Mouse (Mus musculus): ENCODE measurements around the gene Klf16. TPM values are rescaled to one million over a fixed set of nuclear protein-coding genes. Genes with fewer than 3 reads are reported as not detected.
"Not testable (repeated sequence)": the region's sequence is repeated elsewhere in the genome, so short reads cannot be mapped to it uniquely, and the experiment has no call there.

Gene Klf16
- polyA plus RNA-seq, 1 experiment from 2014 or later, result 11.3 TPM

DNA sequence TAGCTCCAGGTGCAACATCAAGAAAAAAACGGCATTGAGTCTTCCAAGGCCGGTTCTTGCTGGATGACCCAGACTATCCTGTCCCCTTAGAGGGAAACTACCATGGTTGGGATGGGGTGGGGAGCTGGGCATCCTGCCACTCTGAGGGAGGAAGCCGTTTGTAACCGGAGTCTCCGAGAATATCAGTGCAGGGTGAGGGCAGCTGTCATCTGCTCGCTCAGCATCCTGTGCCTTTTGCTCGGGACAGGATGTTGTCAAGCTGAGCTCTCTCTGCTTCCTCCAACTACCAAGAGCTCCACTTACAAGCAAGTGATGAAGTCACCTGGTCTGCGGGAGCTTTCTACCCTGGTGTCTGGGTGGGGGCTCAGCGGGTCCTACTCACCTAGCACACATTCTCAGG lies 41.1 kb upstream of the Klf16 start:
- Histone ChIP-seq H3K27ac (replicated peaks) (0 out of 2 replicates have a peak overlapping the region, but pooled peaks have one; percentile 17), H3K27me3 (no peaks in the 10 kb centered on the region), H3K9ac (no peak overlapping the region), H3K9me3 (replicated peaks) (no peaks in the 10 kb centered on the region), H3K4me2 (replicated peaks) (no peak overlapping the region), H3K4me3 (replicated peaks) (no peak overlapping the region), H3K36me3 (peaks cover 34% of the 10 kb centered on the region), H3K4me1 (peaks cover 8% of the 10 kb centered on the region)
- ATAC-seq (ENCODE audit: insufficient number of reproducible peaks, low FRiP score, low TSS enrichment, low read depth), result no peak
- WGBS, result 72% methylated on average over 9 of the region's 9 CpGs

DNA sequence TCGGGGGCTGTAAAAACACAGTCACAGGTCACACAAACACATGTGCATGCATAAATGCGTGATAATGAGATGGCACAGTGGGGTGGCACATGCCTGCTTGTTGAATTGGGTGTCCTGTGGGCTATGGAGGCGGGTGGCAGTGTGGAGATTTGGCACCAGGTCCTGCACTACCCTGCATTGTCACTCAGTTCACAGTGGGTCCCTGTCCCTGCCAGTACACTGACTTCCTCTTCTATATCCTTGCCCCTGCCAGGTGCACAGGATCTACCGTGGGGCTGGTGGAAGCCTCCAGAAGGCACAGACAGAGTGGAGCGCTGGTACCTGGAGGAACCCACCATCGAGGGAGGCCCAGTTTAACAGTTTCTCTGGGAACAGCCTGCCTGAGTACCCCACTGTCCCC lies 37.2 kb upstream of the Klf16 start:
- H3K4me2 ChIP-seq (replicated peaks), result no peak overlapping the region
- H3K9me3 ChIP-seq (replicated peaks), result no peaks in the 10 kb centered on the region
- ATAC-seq (ENCODE audit: insufficient number of reproducible peaks, low FRiP score, low TSS enrichment, low read depth), result no peak
- H3K36me3 ChIP-seq, result peaks cover 65% of the 10 kb centered on the region
- WGBS, result 84% methylated on average over 6 of the region's 6 CpGs
- no peak overlapping the region for H3K4me3 ChIP-seq (replicated peaks)
- H3K27me3 ChIP-seq, result no peaks in the 10 kb centered on the region
- H3K9ac ChIP-seq, result no peak overlapping the region
- H3K4me1 ChIP-seq, result no peaks in the 10 kb centered on the region
- no peak overlapping the region for H3K27ac ChIP-seq (replicated peaks)

GRCm38 (mm10) chr10:80613821-80614220 lies 36.7 kb upstream of the Klf16 start:
- Histone ChIP-seq H3K36me3 (peaks cover 70% of the 10 kb centered on the region), H3K9ac (no peak overlapping the region), H3K27me3 (no peaks in the 10 kb centered on the region), H3K4me3 (replicated peaks) (no peak overlapping the region), H3K27ac (replicated peaks) (no peak overlapping the region), H3K9me3 (replicated peaks) (no peaks in the 10 kb centered on the region), H3K4me1 (no peaks in the 10 kb centered on the region), H3K4me2 (replicated peaks) (no peak overlapping the region)
- 80% methylated on average over 3 of the region's 3 CpGs for WGBS
- no peak for ATAC-seq (ENCODE audit: insufficient number of reproducible peaks, low FRiP score, low TSS enrichment, low read depth)

GRCm38 (mm10) chr10:80611905-80612304 lies 34.8 kb upstream of the Klf16 start:
- Histone ChIP-seq H3K27ac (replicated peaks) (no peak overlapping the region), H3K4me3 (replicated peaks) (no peak overlapping the region), H3K4me2 (replicated peaks) (no peak overlapping the region), H3K9ac (no peak overlapping the region), H3K27me3 (no peaks in the 10 kb centered on the region), H3K36me3 (peaks cover 90% of the 10 kb centered on the region), H3K9me3 (replicated peaks) (no peaks in the 10 kb centered on the region), H3K4me1 (no peaks in the 10 kb centered on the region)
- ATAC-seq (ENCODE audit: insufficient number of reproducible peaks, low FRiP score, low TSS enrichment, low read depth), result no peak
- WGBS, result 95% methylated on average over 3 of the region's 3 CpGs

GRCm38 (mm10) chr10:80611024-80611423 lies 33.9 kb upstream of the Klf16 start:
- peaks cover 93% of the 10 kb centered on the region for H3K36me3 ChIP-seq
- H3K9ac ChIP-seq, result no peak overlapping the region
- no peak overlapping the region for H3K4me2 ChIP-seq (replicated peaks)
- no peak overlapping the region for H3K27ac ChIP-seq (replicated peaks)
- H3K4me3 ChIP-seq (replicated peaks), result no peak overlapping the region
- 0 out of 2 replicates have a peak, but pooled peaks cover 7% of the 10 kb centered on the region for H3K4me1 ChIP-seq
- 59% methylated on average over 4 of the region's 4 CpGs for WGBS
- no peaks in the 10 kb centered on the region for H3K9me3 ChIP-seq (replicated peaks)
- H3K27me3 ChIP-seq, result no peaks in the 10 kb centered on the region
- 0 out of 2 replicates have a peak, but pooled peaks have one; percentile 9 for ATAC-seq (ENCODE audit: insufficient number of reproducible peaks, low FRiP score, low TSS enrichment, low read depth)

DNA sequence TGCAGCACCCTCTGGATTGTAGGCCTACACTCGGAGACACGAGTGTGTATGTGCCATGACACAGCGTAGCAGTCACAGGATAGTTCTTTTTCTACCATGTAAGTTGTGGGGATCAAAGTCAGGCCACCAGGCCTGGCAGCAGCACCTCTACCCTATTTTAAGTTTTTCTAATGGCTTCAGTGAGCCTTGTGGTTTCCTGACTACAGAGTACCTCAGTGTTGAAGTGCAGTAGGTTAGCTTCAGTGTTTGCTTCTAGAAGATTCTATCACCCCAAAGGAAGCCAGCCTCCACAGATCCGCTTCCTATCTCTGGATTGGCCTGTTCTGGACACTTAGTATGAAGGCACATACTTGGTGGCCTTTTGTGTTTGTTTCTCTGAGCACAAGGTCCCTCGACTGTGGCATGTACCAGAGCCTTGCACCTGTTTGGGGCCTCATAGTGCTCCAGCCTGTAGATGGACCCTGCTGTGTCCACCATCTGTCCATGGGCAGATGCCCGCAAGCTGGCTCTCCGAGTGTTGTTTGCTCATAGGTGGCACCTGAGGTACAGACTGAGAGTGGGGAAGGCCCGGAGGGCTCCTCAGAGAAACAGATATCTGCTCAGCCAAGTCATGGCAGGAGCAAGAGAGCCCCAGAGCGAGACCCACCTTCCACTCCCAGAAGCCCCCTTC lies 33.1 kb upstream of the Klf16 start:
- no peak overlapping the region for H3K27ac ChIP-seq (replicated peaks)
- H3K9me3 ChIP-seq (replicated peaks), result no peaks in the 10 kb centered on the region
- ATAC-seq (ENCODE audit: insufficient number of reproducible peaks, low FRiP score, low TSS enrichment, low read depth), result no peak
- no peak overlapping the region for H3K4me2 ChIP-seq (replicated peaks)
- no peaks in the 10 kb centered on the region for H3K27me3 ChIP-seq
- H3K36me3 ChIP-seq, result peaks cover 88% of the 10 kb centered on the region
- no peak overlapping the region for H3K9ac ChIP-seq
- 0 out of 2 replicates have a peak, but pooled peaks cover 8% of the 10 kb centered on the region for H3K4me1 ChIP-seq
- WGBS, result 88% methylated on average over 9 of the region's 9 CpGs
- H3K4me3 ChIP-seq (replicated peaks), result no peak overlapping the region

DNA sequence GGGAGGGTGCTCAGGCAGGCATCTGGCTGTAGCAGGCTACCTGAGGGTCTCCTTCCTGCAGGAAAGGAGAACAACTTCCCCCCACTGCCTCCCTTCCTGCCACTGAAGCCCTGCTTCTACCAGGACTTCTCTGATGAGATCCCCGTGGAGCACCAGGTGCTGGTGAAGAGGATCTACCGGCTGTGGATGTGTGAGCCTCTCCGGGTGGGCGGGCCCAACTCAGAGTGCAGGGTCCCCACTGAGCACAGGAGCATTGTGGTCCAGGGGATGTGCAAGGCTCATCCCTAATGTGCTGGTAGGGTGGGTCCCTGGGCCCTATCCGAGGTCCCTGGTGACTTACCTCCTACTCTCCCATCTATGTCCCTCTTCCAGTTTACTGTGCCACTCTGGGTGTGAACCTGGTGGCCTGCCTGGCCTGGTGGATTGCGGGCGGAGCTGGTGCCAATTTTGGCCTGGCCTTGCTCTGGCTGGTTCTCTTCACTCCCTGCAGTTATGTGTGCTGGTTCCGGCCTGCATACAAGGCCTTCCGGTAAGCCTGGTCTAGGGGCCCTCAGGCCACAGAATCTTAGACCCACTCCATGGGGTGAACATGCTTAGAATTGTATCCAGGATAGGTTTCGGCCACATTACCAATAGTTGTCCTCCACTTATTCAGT lies 32.3 kb upstream of the Klf16 start:
- Histone ChIP-seq H3K27ac (replicated peaks) (no peak overlapping the region), H3K9ac (no peak overlapping the region), H3K27me3 (no peaks in the 10 kb centered on the region), H3K4me3 (replicated peaks) (no peak overlapping the region), H3K4me1 (peaks cover 11% of the 10 kb centered on the region), H3K9me3 (replicated peaks) (no peaks in the 10 kb centered on the region), H3K36me3 (peaks cover 79% of the 10 kb centered on the region), H3K4me2 (replicated peaks) (no peak overlapping the region)
- ATAC-seq (ENCODE audit: insufficient number of reproducible peaks, low FRiP score, low TSS enrichment, low read depth), result no peak
- 89% methylated on average over 10 of the region's 10 CpGs for WGBS

- Histone ChIP-seq H3K4me3 (replicated peaks) (no peak overlapping the region), H3K27ac (replicated peaks) (no peak overlapping the region), H3K4me1 (peaks cover 21% of the 10 kb centered on the region), H3K4me2 (replicated peaks) (no peak overlapping the region), H3K9me3 (replicated peaks) (no peaks in the 10 kb centered on the region), H3K27me3 (no peaks in the 10 kb centered on the region), H3K9ac (no peak overlapping the region), H3K36me3 (peaks cover 70% of the 10 kb centered on the region)
- 86% methylated on average over 3 of the region's 3 CpGs for WGBS
- no peak for ATAC-seq (ENCODE audit: insufficient number of reproducible peaks, low FRiP score, low TSS enrichment, low read depth)
Observed at GRCm38 (mm10) chr10:80608435-80608834, 31.3 kb upstream of the Klf16 start.

GRCm38 (mm10) chr10:80606737-80607350 lies 29.7 kb upstream of the Klf16 start:
- Histone ChIP-seq H3K4me3 (replicated peaks) (no peak overlapping the region), H3K4me2 (replicated peaks) (no peak overlapping the region), H3K36me3 (peaks cover 57% of the 10 kb centered on the region), H3K9me3 (replicated peaks) (no peaks in the 10 kb centered on the region), H3K27ac (replicated peaks) (no peak overlapping the region), H3K9ac (no peak overlapping the region), H3K27me3 (no peaks in the 10 kb centered on the region), H3K4me1 (peaks cover 28% of the 10 kb centered on the region)
- ATAC-seq (ENCODE audit: insufficient number of reproducible peaks, low FRiP score, low TSS enrichment, low read depth), result no peak
- WGBS, result 93% methylated on average over 34 of the region's 34 CpGs

GRCm38 (mm10) chr10:80606306-80606705 lies 29.2 kb upstream of the Klf16 start:
- H3K4me1 ChIP-seq, result peaks cover 28% of the 10 kb centered on the region
- H3K4me3 ChIP-seq (replicated peaks), result no peak overlapping the region
- H3K9me3 ChIP-seq (replicated peaks), result no peaks in the 10 kb centered on the region
- no peak overlapping the region for H3K9ac ChIP-seq
- peaks cover 52% of the 10 kb centered on the region for H3K36me3 ChIP-seq
- no peak overlapping the region for H3K4me2 ChIP-seq (replicated peaks)
- no peak for ATAC-seq (ENCODE audit: insufficient number of reproducible peaks, low FRiP score, low TSS enrichment, low read depth)
- no peak overlapping the region; the same call in 1 of the 2 replicates for H3K27ac ChIP-seq (replicated peaks)
- WGBS, result 87% methylated on average over 23 of the region's 23 CpGs
- no peaks in the 10 kb centered on the region for H3K27me3 ChIP-seq

DNA sequence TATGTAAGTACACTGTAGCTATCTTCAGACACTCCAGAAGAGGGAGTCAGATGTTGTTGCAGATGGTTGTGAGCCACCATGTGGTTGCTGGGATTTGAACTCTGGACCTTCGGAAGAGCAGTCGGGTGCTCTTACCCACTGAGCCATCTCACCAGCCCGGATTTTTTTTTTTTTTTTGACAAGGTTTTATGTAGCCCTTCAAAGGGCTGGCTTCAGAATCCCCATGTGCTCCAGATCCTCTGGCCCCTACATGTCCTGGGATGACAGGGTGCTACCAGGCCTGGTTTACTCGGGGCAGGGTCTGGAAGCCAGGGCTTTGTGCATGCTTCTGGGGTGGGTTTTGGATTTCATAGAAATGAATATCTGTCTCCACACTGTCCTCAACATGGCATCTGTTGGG lies 28.6 kb upstream of the Klf16 start, which contains the start of gene Gm49322:
Gm49322 (plus strand) TSS at position 301 of the 400 bp plus-strand sequence.
- peaks cover 28% of the 10 kb centered on the region for H3K4me1 ChIP-seq
- not testable (repeated sequence) for H3K27ac ChIP-seq (replicated peaks); H3K4me2 ChIP-seq (replicated peaks); H3K4me3 ChIP-seq (replicated peaks); H3K27me3 ChIP-seq; H3K9me3 ChIP-seq (replicated peaks); ATAC-seq (ENCODE audit: insufficient number of reproducible peaks, low FRiP score, low TSS enrichment, low read depth); H3K9ac ChIP-seq
- 78% methylated on average over 4 of the region's 4 CpGs for WGBS
- H3K36me3 ChIP-seq, result peaks cover 49% of the 10 kb centered on the region
